Mouse (Mus musculus) forebrain, postnatal 0 days (tissue): ENCODE data around the gene Gm49358. TPM values are rescaled to one million over a fixed set of nuclear protein-coding genes. Genes with fewer than 3 reads are reported as not detected.

Experiments
- ATAC-seq: fragments of 200-750 bp; cut with Nextera tagmentation; 2 replicates; pipeline ENCODE4 v1.8.0; 2017; ENCODE audit warnings: mild to moderate bottlenecking, moderate library complexity
- DNase-seq: peaks from one replicate; pipeline ENCODE4 v3.0.0-alpha.2; 2015
- H3K27ac ChIP-seq: fragments of 300-500 bp; sonication (generic); 2 replicates; pipeline ENCODE4 v1.5.1; 2014; ENCODE audit warnings: low read depth, mild to moderate bottlenecking, antibody characterized with exemption, low read length, moderate library complexity, mixed read lengths
- H3K27me3 ChIP-seq: fragments of 300-500 bp; sonication (generic); 2 replicates; pipeline ENCODE4 v1.6.1; 2014; ENCODE audit warnings: mild to moderate bottlenecking, low read length, mixed read lengths; ENCODE audit not compliant: insufficient read depth
- H3K36me3 ChIP-seq: fragments of 300-500 bp; sonication (generic); 2 replicates; pipeline ENCODE4 v1.6.1; 2014; ENCODE audit warnings: mild to moderate bottlenecking, moderate library complexity; ENCODE audit not compliant: insufficient read depth
- H3K4me1 ChIP-seq: fragments of 300-500 bp; sonication (generic); 2 replicates; pipeline ENCODE4 v1.6.1; 2014; ENCODE audit warnings: antibody characterized with exemption; ENCODE audit not compliant: insufficient read depth
- H3K4me2 ChIP-seq: fragments of 300-500 bp; sonication (generic); 2 replicates; pipeline ENCODE4 v1.6.1; 2014; ENCODE audit warnings: low read depth, mild to moderate bottlenecking, moderate library complexity
- H3K4me3 ChIP-seq: fragments of 300-500 bp; sonication (generic); 2 replicates; pipeline ENCODE4 v1.5.1; 2014; ENCODE audit warnings: low read depth, low read length, mixed read lengths
- H3K9ac ChIP-seq: fragments of 300-500 bp; sonication (generic); 2 replicates; pipeline ENCODE4 v1.6.1; 2014; ENCODE audit warnings: mild to moderate bottlenecking
- H3K9me3 ChIP-seq: fragments of 300-500 bp; sonication (generic); 2 replicates; pipeline ENCODE4 v1.6.1; 2016; ENCODE audit warnings: low read length
- CTCF ChIP-seq: sonication (generic); IDR thresholded peaks from 2 replicates; pipeline ENCODE4 v1.5.1; 2016; ENCODE audit warnings: antibody characterized with exemption, control low read depth, low read depth
- whole genome bisulfite sequencing: fragments of 180-500 bp; shearing (Covaris S2); extraction: QIAGEN DNeasy Blood & Tissue Kit; methylation state at CpG from one replicate; pipeline ENCODE4 v1.1.7; 2014; 5-methylcytosine and 5-hydroxymethylcytosine counted together
- polyA plus RNA-seq: library from polyadenylated mRNA; unstranded; fragments of >200 nt; fragmentation: Nextera tagmentation; extraction: Ambion mirVana; gene quantifications from 2 replicates; pipeline ENCODE4 v1.2.1, GENCODE M21; 2015
- total RNA-seq: library from RNA; depleted of rRNA; stranded (reverse); fragments of >200 nt; gene quantifications from 2 replicates; pipeline ENCODE4 v1.2.3, GENCODE M21; 2014

Gene Gm49358
- total and polyA plus RNA-seq, 2 experiments from 2014 or later: 14.7 TPM; not detected in 1

- Histone ChIP-seq H3K27ac (no peak overlapping the region), H3K27me3 (no peaks in the 10 kb centered on the region), H3K4me1 (no peaks in the 10 kb centered on the region), H3K9ac (no peak overlapping the region), H3K4me3 (no peak overlapping the region), H3K36me3 (0 out of 2 replicates have a peak, but pooled peaks cover 9% of the 10 kb centered on the region), H3K9me3 (no peaks in the 10 kb centered on the region), H3K4me2 (no peak overlapping the region)
- ATAC-seq: no peak
- no peak for DNase-seq
- WGBS: 70% methylated on average over 9 of the region's 9 CpGs
- TF ChIP-seq CTCF: no peak
Measured at GRCm38 (mm10) chr10:86810000-86810399, 46.2 kb downstream of the Gm49358 start.

DNA sequence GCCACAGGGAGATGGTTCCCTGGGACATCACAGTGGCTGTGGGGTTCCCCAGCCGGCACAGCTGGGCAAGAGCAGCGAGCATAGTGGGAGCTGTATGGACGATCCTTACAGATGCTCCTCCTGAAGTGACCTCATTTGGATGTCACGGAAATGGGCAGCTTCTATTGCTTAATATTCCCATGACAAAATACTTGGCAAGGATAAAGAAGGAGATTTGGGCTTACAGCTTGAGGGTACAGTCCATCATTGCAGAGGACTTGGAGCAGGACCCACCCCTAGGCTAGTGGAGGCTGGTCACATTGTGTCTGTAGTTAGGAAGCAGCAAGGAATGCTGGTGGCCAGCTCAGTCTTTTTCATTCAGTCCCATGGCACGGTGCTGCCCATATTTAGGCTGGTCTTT is 46.8 kb downstream of the Gm49358 start:
- H3K9me3 ChIP-seq: no peaks in the 10 kb centered on the region
- 93% methylated on average over 5 of the region's 5 CpGs for WGBS
- H3K4me3 ChIP-seq: no peak overlapping the region
- no peak overlapping the region for H3K27ac ChIP-seq
- 0 out of 2 replicates have a peak, but pooled peaks cover 9% of the 10 kb centered on the region for H3K36me3 ChIP-seq
- H3K4me1 ChIP-seq: no peaks in the 10 kb centered on the region
- no peak for DNase-seq
- no peak overlapping the region for H3K4me2 ChIP-seq
- no peaks in the 10 kb centered on the region for H3K27me3 ChIP-seq
- H3K9ac ChIP-seq: no peak overlapping the region
- TF ChIP-seq CTCF: no peak
- ATAC-seq: no peak

GRCm38 (mm10) chr10:86814292-86815131 is 50.7 kb downstream of the Gm49358 start:
- Histone ChIP-seq H3K4me1 (no peaks in the 10 kb centered on the region), H3K4me2 (no peak overlapping the region), H3K27me3 (no peaks in the 10 kb centered on the region), H3K36me3 (0 out of 2 replicates have a peak, but pooled peaks cover 9% of the 10 kb centered on the region), H3K4me3 (no peak overlapping the region), H3K9ac (no peak overlapping the region), H3K9me3 (no peaks in the 10 kb centered on the region), H3K27ac (no peak overlapping the region)
- ATAC-seq (no peak), DNase-seq (no peak)
- WGBS: 82% methylated on average over 19 of the region's 19 CpGs
- TF ChIP-seq CTCF: no peak

DNA sequence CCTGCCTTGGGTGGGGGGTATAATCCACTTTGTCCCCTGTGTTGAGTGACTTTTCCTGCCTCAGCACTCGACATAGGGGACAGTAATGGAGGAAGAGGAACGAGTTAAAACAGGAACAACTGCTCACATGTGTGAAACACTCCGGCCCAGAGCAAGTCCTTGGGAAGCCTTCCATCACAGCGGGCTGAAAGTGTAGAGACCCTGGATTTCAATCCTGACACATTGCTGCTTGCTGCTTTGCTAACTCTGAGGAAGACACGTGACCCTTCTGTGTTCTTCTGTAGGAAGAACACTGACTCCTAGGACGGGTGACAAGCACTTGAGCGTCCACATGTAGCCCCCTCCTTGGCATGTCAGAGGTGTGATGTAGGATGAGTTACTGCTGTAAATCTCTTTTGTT is 51.4 kb downstream of the Gm49358 start:
- WGBS: 84% methylated on average over 7 of the region's 7 CpGs
- Histone ChIP-seq H3K9ac (no peak overlapping the region), H3K4me1 (no peaks in the 10 kb centered on the region), H3K27ac (no peak overlapping the region), H3K36me3 (peaks cover 13% of the 10 kb centered on the region; the same call in 1 of the 2 replicates), H3K4me2 (no peak overlapping the region), H3K9me3 (no peaks in the 10 kb centered on the region), H3K4me3 (no peak overlapping the region), H3K27me3 (no peaks in the 10 kb centered on the region)
- no peak for ATAC-seq
- no peak for DNase-seq
- no peak for TF ChIP-seq CTCF

DNA sequence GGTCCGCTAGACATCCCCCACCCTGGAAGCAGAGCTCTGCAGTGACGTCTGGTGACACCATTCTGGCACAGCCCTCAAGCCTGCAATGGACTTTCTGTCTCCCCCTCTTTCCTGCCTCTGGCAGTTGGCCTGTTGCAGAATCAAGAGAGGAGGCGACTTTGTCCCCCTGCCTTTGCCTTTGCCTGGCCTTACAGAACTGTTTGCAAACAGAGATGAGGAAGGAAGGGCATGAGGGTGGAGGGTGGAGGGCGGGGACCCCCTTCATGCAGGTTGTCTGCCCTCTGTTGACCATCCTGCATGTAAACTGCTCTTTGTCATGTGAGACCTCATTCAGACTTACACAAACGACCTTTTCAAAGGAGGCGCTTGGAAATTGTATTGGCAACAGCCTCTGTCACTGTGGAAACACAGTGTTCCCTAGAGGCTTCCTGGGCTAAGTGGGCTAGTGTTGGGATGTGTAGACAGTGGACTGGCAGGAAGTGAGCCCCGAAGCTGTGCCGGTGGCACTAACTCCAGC is 55.9 kb downstream of the Gm49358 start:
- ATAC-seq (peak; percentile 91), DNase-seq (peak; percentile 64)
- Histone ChIP-seq H3K4me2 (no peak overlapping the region), H3K27me3 (no peaks in the 10 kb centered on the region), H3K36me3 (peaks cover 20% of the 10 kb centered on the region), H3K27ac (no peak overlapping the region), H3K4me1 (no peaks in the 10 kb centered on the region), H3K4me3 (no peak overlapping the region), H3K9ac (0 out of 2 replicates have a peak overlapping the region, but pooled peaks have one; percentile 18), H3K9me3 (no peaks in the 10 kb centered on the region)
- no peak; the same call in 1 of the 2 replicates for TF ChIP-seq CTCF
- 14% methylated on average over 8 of the region's 8 CpGs for WGBS

- Histone ChIP-seq H3K4me2 (no peak overlapping the region), H3K9ac (no peak overlapping the region), H3K36me3 (peaks cover 20% of the 10 kb centered on the region), H3K27ac (no peak overlapping the region), H3K4me1 (no peaks in the 10 kb centered on the region), H3K4me3 (no peak overlapping the region), H3K9me3 (no peaks in the 10 kb centered on the region), H3K27me3 (no peaks in the 10 kb centered on the region)
- WGBS: 89% methylated on average over 7 of the region's 7 CpGs
- no peak for ATAC-seq
- TF ChIP-seq CTCF: no peak
- no peak for DNase-seq
Measured at GRCm38 (mm10) chr10:86821014-86821413, 57.2 kb downstream of the Gm49358 start.

DNA sequence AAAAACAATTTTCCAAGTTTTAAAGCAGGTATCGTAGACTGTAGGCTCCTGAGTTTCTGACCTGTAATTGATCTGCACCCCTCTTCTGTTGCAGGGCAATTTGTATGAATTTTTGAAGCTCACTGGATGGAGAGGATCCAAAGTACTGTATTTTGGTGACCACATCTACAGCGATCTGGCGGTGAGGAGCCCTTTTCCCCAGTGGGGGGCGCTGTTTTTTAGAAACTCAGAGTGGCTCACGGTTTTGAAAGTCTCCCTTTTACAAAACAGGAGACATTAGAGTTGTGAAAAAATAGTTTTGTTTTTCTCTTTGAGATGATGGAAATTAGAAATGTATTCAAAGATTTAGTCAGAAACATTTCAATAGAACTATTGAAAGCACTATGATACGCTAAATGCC is 60.3 kb downstream of the Gm49358 start:
- 79% methylated on average over 6 of the region's 6 CpGs for WGBS
- Histone ChIP-seq H3K9me3 (no peaks in the 10 kb centered on the region), H3K27me3 (no peaks in the 10 kb centered on the region), H3K4me1 (no peaks in the 10 kb centered on the region), H3K36me3 (peaks cover 20% of the 10 kb centered on the region), H3K4me3 (no peak overlapping the region), H3K4me2 (no peak overlapping the region), H3K27ac (no peak overlapping the region), H3K9ac (no peak overlapping the region)
- ATAC-seq (no peak), DNase-seq (no peak)
- no peak for TF ChIP-seq CTCF
